Mouse (Mus musculus): ENCODE measurements around the gene Serpina1b.
"Not testable (repeated sequence)": the region's sequence is repeated elsewhere in the genome, so short reads cannot be mapped to it uniquely, and the experiment has no call there.

The Serpina1b gene

GRCm38 (mm10) chr12:103700144-103700750 is 129.9 kb downstream of the Serpina1b start:
- peak; percentile 35 for DNase-seq

- no peak for DNase-seq
Measured at GRCm38 (mm10) chr12:103695429-103695828, 134.7 kb downstream of the Serpina1b start, which contains the start of gene Serpina1f. TSS of gene Serpina1f (minus strand) at chr12:103695529.

GRCm38 (mm10) chr12:103688221-103688814 is 141.9 kb downstream of the Serpina1b start:
- peak; percentile 10 for DNase-seq

- peak; percentile 20 for DNase-seq
Measured at GRCm38 (mm10) chr12:103687021-103687420, 143.2 kb downstream of the Serpina1b start.

- no peak for DNase-seq
Measured at GRCm38 (mm10) chr12:103686050-103686449, 144.1 kb downstream of the Serpina1b start.

- DNase-seq = no peak
Measured at GRCm38 (mm10) chr12:103685386-103685785, 144.8 kb downstream of the Serpina1b start.

GRCm38 (mm10) chr12:103683775-103684174 is 146.4 kb downstream of the Serpina1b start:
- DNase-seq = no peak

- DNase-seq = peak; percentile 30
Measured at GRCm38 (mm10) chr12:103681739-103682138, 148.4 kb downstream of the Serpina1b start.

- DNase-seq = peak; percentile 18
Measured at GRCm38 (mm10) chr12:103681169-103681568, 149.0 kb downstream of the Serpina1b start.

- DNase-seq = not testable (repeated sequence)
Measured at GRCm38 (mm10) chr12:103679853-103680252, 150.3 kb downstream of the Serpina1b start.
